Mouse (Mus musculus) layer of hippocampus, adult 11-12 months (tissue): ENCODE results near the gene Hpcal1.
"Not testable (repeated sequence)": the region's sequence is repeated elsewhere in the genome, so short reads cannot be mapped to it uniquely, and the experiment has no call there.

Experiments used
- DNase-seq: peaks from one replicate; pipeline ENCODE4 v3.0.0; 2022; ENCODE audit warnings: low spot score

Gene Hpcal1

GRCm38 (mm10) chr12:17741637-17742364, 51.1 kb downstream of the Hpcal1 start:
- DNase-seq: no peak

GRCm38 (mm10) chr12:17742571-17743321, 52.1 kb downstream of the Hpcal1 start:
- no peak for DNase-seq

DNA sequence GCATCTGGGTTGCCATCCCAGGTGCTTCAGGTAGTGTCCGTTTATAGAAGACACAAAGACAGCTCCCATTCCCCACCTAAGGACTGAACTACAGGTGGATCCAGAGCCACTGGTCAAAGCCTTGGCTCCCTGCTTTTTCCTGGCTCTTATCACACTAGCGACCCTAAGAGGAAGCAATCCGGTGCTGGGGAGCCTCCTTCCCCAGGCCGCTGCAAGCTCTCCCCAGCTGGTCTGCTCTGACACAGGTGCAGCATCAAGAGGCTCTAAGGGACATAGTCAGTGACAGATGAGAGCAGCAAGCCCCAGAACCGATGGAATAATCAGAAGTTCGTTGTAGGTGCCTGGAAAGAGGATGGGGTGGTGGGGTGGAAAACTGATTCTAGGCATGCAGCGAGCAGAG, 54.8 kb downstream of the Hpcal1 start:
- no peak for DNase-seq

GRCm38 (mm10) chr12:17746725-17747124, 56.1 kb downstream of the Hpcal1 start:
- peak; percentile 63 for DNase-seq

DNA sequence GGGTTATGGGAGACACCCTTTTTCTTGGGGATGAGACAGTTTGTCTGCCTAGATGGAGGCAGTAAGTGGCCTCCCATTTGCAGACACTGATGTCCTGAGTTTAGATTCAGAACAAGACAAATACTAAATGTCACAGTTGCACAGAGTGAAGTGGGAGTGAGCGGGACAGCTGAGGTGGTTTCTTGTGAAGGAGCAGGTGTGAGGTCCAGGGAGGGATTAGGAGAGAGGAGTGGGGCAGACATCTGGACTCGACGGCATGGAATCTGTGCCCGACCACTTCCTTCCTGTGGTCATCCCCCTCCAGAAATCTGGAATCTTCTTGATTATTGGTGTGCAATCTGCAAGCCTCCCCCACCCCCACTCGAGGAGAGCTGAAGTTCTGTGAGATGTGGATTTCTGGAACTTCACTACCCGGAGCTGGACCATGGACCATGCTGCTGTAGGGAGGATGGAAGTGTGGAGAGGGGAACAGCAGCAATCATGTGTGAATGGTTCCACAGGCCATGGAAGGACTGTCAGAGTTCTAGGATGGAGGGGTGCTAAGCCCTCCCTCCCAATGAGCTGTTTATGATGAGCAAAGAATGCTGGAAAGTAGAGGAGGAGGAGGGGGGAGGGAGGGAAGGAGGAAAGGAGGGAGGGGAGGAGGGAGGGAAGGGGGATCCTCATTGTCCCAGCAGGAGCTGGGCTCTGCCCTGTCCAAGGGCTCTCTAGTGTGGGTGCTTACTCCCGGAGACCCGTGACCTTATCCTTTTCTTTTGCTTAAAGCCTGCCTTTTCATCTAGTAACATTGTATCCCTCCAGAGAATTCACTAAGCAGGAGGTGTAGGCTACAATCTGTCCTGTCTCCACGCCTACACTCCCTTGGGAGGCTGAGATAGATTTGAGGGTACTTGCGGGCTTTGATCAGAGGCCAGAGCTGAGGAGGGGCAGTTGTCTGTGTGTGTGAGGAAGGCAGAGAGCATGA, 56.8 kb downstream of the Hpcal1 start:
- no peak for DNase-seq

DNA sequence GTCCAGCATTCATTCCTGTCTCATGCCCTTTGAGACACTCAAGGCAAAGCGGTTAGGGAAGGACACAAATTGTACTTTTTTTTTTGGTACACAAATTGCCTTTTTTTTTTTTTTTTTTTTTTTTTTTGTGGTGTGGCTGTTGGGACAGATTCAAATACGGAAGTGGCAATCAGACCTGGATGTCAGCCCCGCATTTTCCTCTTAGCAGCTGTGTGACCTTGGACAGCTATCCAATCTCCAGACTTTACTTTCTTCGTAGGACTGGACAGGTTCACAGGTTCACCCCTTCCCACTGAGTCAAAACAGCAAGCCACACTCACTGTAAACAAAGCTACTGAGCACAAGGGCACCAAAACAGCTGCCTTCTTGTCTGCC, 57.5 kb downstream of the Hpcal1 start:
- DNase-seq: no peak

- no peak for DNase-seq
These were observed 59.1 kb downstream of the Hpcal1 start for GRCm38 (mm10) chr12:17749784-17750183.

- no peak for DNase-seq
These were observed 59.8 kb downstream of the Hpcal1 start for GRCm38 (mm10) chr12:17750500-17750899.

GRCm38 (mm10) chr12:17752828-17753227, 62.2 kb downstream of the Hpcal1 start:
- DNase-seq: no peak

- no peak for DNase-seq
These were observed 64.1 kb downstream of the Hpcal1 start for GRCm38 (mm10) chr12:17754771-17755170.

DNA sequence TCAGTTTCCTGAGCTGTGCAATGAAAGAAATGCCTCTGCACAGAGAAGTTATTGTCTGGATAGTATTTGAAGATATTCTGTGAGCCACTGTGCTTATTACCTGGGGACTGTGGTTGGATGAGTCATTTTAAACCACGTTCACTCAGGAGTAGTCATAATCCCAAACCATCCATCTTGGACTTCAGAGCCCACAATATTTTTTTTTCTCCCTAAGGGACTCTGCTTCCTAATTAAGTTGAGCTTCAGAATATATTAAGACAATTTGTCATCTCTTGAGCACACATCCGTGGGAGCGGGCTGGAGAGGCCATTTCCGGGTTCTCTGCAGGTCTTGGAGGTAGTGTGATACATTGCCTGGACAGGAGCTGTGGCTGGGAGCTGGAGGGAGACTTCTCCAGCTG, 66.2 kb downstream of the Hpcal1 start:
- DNase-seq: no peak

DNA sequence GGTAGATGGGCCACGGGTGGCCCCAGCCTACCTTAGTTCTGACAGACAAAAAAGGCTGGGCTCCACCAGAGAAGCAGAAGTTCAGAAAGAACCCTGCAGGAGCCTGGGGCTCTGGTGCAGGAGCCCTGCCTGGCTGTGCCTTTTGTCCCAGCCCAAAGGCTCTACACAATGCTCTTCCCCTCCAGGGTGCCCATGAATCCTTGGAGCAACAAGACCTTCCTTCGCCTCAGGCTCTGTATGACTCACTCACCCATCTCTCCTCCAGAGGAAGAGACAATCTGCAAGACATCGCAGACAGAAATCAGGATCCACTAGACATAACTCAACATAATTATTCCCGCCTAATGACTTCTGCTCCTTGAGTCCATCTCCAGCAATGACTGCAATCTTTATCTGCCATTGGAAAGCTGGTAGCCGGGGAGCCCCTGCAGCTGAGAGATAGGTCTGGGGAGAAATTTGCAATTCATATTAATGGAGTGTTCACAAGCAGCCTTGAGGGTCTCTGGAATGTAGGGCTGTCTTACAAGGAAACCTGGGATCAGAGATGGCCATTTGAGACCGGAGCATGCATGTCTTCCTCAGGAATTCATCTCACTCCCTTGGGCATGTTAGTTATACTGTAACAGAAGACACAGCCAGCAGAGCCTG, 71.8 kb downstream of the Hpcal1 start:
- no peak for DNase-seq

- no peak for DNase-seq
These were observed 72.4 kb downstream of the Hpcal1 start for GRCm38 (mm10) chr12:17763054-17763453.

DNA sequence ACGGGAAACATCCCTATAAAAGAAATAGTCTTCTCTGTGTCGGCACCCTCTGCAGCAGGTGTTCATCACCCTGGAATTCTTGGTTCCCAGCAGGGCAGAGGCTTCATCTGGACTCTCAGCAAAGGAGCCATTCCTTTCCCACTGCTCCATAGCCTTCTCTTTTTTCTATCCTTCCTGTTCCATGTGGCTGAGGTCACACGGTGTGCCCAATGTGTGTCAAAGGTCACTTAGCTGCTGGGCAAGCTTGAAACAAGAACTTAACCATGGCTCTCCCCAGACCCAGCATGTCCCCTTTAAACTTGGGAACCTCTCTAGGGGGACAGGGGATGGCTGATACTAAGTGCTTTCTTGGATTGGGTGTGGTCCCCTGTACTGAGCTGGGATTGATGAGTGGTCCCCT, 73.3 kb downstream of the Hpcal1 start:
- DNase-seq: no peak

DNA sequence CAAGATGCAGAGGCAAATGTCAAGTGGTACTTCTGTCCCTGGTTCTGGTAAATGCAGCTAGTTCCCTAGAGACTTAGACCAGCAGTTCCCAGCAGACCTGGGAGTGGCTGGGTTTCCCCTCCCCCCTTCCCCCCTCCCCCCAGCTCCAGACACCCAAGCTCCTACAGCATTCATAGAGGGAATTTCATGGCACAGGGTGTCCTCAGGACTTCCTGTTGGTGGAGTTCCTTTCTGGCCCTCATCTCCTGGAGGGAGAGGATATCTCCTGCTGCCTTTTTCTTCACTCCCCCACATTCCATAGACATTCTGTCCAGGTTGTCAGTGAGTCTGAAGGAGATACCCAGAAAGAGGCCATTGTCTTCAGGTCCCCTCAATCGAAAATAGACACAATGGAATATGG, 76.9 kb downstream of the Hpcal1 start:
- not testable (repeated sequence) for DNase-seq

GRCm38 (mm10) chr12:17769476-17770172, 79.0 kb downstream of the Hpcal1 start:
- no peak for DNase-seq

DNA sequence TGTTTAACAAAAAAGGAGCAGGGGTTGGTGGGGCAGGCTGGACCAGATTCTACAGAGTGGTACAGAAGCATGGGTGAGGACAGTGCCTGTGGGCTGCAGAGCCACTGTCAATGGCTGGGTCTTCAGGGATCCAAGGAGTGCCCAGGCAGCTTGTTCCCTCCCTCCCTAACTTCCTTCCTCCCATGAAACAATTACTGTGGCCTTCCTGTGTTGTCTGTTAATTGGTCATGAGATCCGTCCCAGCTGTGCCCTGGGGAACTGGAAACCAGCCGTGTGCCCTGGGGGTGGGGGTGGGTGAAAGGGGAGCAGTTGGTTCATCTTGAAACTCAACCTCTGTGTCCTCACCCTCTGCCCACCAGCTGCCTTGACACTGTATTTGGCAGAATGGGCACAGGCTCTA, 79.9 kb downstream of the Hpcal1 start:
- DNase-seq: no peak

DNA sequence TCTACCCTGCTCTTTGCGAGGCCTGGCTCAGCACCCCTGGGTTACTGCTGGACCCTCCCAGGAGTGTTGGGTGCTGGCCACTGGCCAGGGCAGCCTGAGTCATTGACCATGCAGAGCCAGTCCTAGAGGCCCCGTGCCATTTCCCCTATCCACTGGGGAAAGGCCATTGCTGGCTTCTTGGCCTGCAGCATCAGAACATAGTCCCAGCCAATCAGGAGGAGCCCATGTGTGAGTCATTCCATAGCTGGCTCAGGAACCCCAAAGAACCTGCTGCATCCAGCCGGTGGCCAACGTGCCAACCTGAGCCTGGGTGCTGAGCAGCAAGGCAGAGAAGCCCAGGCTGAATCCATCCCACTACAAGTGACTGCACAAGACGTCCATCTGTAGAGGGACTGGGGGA, 83.1 kb downstream of the Hpcal1 start:
- peak; percentile 14 for DNase-seq

DNA sequence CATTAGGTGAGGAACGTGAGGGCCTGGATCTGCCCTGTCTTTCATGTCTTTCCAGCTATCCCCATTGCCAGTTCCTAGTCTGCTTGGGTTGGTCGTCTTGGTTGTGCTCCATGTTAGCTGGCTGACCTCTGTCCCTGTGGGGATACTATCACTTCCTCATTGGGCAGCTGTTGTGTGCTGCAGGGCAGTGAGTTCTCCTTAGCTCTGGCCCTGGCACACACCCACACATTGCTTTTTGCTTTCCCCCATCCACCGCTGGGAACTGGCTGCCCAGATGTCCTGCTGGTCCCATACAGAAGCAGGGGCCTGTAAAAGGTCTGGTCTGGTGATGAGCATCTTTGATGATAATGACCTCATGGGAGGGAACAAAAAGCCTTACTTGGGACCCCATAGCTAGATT, 84.2 kb downstream of the Hpcal1 start:
- not testable (repeated sequence) for DNase-seq

- peak; percentile 24 for DNase-seq
These were observed 87.7 kb downstream of the Hpcal1 start for GRCm38 (mm10) chr12:17778320-17778719.

- no peak for DNase-seq
These were observed 88.4 kb downstream of the Hpcal1 start for GRCm38 (mm10) chr12:17779093-17779492.
